Mouse (Mus musculus) liver, adult 2 months (tissue): ENCODE results near the gene Radil.

ENCODE experiments used
- CTCF ChIP-seq: fragments of 200-500 bp; IDR thresholded peaks from 2 replicates; pipeline ENCODE4 v1.5.1; 2011; ENCODE audit warnings: low read depth, low read length, control low read depth
- POLR2A ChIP-seq: fragments of 200-500 bp; IDR thresholded peaks from 2 replicates; pipeline ENCODE4 v1.6.1; 2011; ENCODE audit warnings: low read length, control low read depth; ENCODE audit not compliant: insufficient read depth; ENCODE audit errors: extremely low read depth

DNA sequence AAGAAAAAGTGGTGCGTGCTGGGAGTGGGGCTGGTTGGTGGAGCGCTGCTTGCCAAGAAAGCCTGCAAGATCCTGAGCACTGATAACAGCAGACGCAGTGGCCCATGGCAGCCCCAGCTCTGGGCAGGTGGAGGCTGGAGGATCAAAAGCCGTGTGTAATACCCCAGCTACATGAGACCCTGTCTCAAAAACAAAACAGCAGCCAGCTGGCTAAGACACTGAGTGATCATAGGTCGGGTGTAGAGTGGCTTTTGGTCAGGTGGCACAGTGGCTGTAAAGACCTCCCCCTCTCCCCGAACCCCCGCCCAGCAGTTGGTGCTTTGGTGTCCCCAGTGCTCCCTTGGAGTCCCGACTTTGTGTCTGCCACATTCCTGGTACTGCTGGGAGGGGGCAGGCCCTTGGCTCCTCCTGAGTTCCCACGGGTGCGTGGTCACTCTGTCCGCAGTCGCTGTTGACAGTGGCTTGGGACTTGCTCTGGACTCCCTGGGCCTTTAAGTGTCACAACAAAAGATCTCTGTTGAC is 110.9 kb downstream of the Radil start:
- TF ChIP-seq POLR2A (no peak), CTCF (no peak)
